Mouse (Mus musculus): ENCODE measurements around the gene Slc1a7. TPM values are rescaled to one million over a fixed set of nuclear protein-coding genes. Genes with fewer than 3 reads are reported as not detected.

The Slc1a7 gene
- polyA plus RNA-seq, 1 experiment from 2014 or later, result not detected

- Histone ChIP-seq H3K9me3 (no peaks in the 10 kb centered on the region), H3K27ac (0 out of 2 replicates have a peak overlapping the region, but pooled peaks have one; percentile 17), H3K36me3 (no peaks in the 10 kb centered on the region), H3K4me1 (peaks cover 4% of the 10 kb centered on the region; the same call in 1 of the 2 replicates), H3K4me3 (no peak overlapping the region), H3K4me2 (replicated peaks) (no peak overlapping the region), H3K9ac (no peak overlapping the region), H3K27me3 (no peaks in the 10 kb centered on the region)
- no peak for ATAC-seq (ENCODE audit: low FRiP score, low read depth)
- 52% methylated on average over 11 of the region's 11 CpGs for WGBS
Measured at GRCm38 (mm10) chr4:107974527-107974926, 6.4 kb downstream of the Slc1a7 start.

- no peak for ATAC-seq (ENCODE audit: low FRiP score, low read depth)
- Histone ChIP-seq H3K27ac (no peak overlapping the region), H3K4me1 (peaks cover 7% of the 10 kb centered on the region), H3K9ac (no peak overlapping the region), H3K4me3 (no peak overlapping the region), H3K9me3 (no peaks in the 10 kb centered on the region), H3K4me2 (replicated peaks) (no peak overlapping the region), H3K27me3 (no peaks in the 10 kb centered on the region), H3K36me3 (no peaks in the 10 kb centered on the region)
- 54% methylated on average over 7 of the region's 7 CpGs for WGBS
Measured at GRCm38 (mm10) chr4:107975004-107975403, 6.9 kb downstream of the Slc1a7 start.

- ATAC-seq (ENCODE audit: low FRiP score, low read depth), result no peak
- no peak overlapping the region for H3K9ac ChIP-seq
- no peaks in the 10 kb centered on the region for H3K9me3 ChIP-seq
- H3K4me1 ChIP-seq, result peaks cover 11% of the 10 kb centered on the region
- 49% methylated on average over 4 of the region's 4 CpGs for WGBS
- H3K27ac ChIP-seq, result no peak overlapping the region
- H3K4me2 ChIP-seq (replicated peaks), result no peak overlapping the region
- H3K27me3 ChIP-seq, result no peaks in the 10 kb centered on the region
- no peaks in the 10 kb centered on the region for H3K36me3 ChIP-seq
- H3K4me3 ChIP-seq, result no peak overlapping the region
Measured at GRCm38 (mm10) chr4:107977593-107977992, 9.5 kb downstream of the Slc1a7 start.

- Histone ChIP-seq H3K9ac (no peak overlapping the region), H3K36me3 (no peaks in the 10 kb centered on the region), H3K27ac (no peak overlapping the region), H3K27me3 (no peaks in the 10 kb centered on the region), H3K4me1 (peaks cover 24% of the 10 kb centered on the region), H3K4me3 (no peak overlapping the region), H3K9me3 (no peaks in the 10 kb centered on the region), H3K4me2 (replicated peaks) (no peak overlapping the region)
- 35% methylated on average over 2 of the region's 2 CpGs for WGBS
- no peak for ATAC-seq (ENCODE audit: low FRiP score, low read depth)
Measured at GRCm38 (mm10) chr4:107979530-107979929, 11.4 kb downstream of the Slc1a7 start.

GRCm38 (mm10) chr4:107980002-107980600 lies 12.0 kb downstream of the Slc1a7 start:
- no peak overlapping the region for H3K27ac ChIP-seq
- ATAC-seq (ENCODE audit: low FRiP score, low read depth), result no peak
- 70% methylated on average over 6 of the region's 6 CpGs for WGBS

GRCm38 (mm10) chr4:107983717-107984116 lies 15.6 kb downstream of the Slc1a7 start:
- H3K27ac ChIP-seq, result peak overlapping the region; percentile 84
- peaks cover 38% of the 10 kb centered on the region for H3K4me1 ChIP-seq
- H3K36me3 ChIP-seq, result no peaks in the 10 kb centered on the region
- no peak overlapping the region for H3K9ac ChIP-seq
- H3K9me3 ChIP-seq, result no peaks in the 10 kb centered on the region
- no peak overlapping the region for H3K4me2 ChIP-seq (replicated peaks)
- ATAC-seq (ENCODE audit: low FRiP score, low read depth), result peak; percentile 29; the same call in 1 of the 2 replicates
- 52% methylated on average over 1 of the region's 1 CpGs for WGBS
- no peaks in the 10 kb centered on the region for H3K27me3 ChIP-seq
- H3K4me3 ChIP-seq, result no peak overlapping the region

More at GRCm38 (mm10) chr4:107980002-107980600, 12.0 kb downstream of the Slc1a7 start:
- Histone ChIP-seq H3K4me3 (no peak overlapping the region), H3K4me1 (peaks cover 30% of the 10 kb centered on the region), H3K9ac (no peak overlapping the region), H3K36me3 (no peaks in the 10 kb centered on the region), H3K4me2 (replicated peaks) (no peak overlapping the region), H3K9me3 (no peaks in the 10 kb centered on the region), H3K27me3 (no peaks in the 10 kb centered on the region)

GRCm38 (mm10) chr4:107984282-107984981 lies 16.3 kb downstream of the Slc1a7 start:
- H3K36me3 ChIP-seq, result no peaks in the 10 kb centered on the region
- ATAC-seq (ENCODE audit: low FRiP score, low read depth), result peak; percentile 70; the same call in 1 of the 2 replicates
- H3K27me3 ChIP-seq, result no peaks in the 10 kb centered on the region
- H3K9ac ChIP-seq, result no peak overlapping the region
- no peak overlapping the region for H3K4me2 ChIP-seq (replicated peaks)
- peaks cover 35% of the 10 kb centered on the region for H3K4me1 ChIP-seq
- peak overlapping the region; percentile 84 for H3K27ac ChIP-seq
- no peak overlapping the region for H3K4me3 ChIP-seq
- no peaks in the 10 kb centered on the region for H3K9me3 ChIP-seq
- WGBS, result 32% methylated on average over 7 of the region's 7 CpGs

- H3K27ac ChIP-seq, result no peak overlapping the region
- H3K9ac ChIP-seq, result no peak overlapping the region
- H3K27me3 ChIP-seq, result no peaks in the 10 kb centered on the region
- H3K4me3 ChIP-seq, result no peak overlapping the region
- no peaks in the 10 kb centered on the region for H3K9me3 ChIP-seq
- ATAC-seq (ENCODE audit: low FRiP score, low read depth), result no peak
- 69% methylated on average over 5 of the region's 5 CpGs for WGBS
- peaks cover 26% of the 10 kb centered on the region for H3K4me1 ChIP-seq
- H3K36me3 ChIP-seq, result no peaks in the 10 kb centered on the region
- no peak overlapping the region for H3K4me2 ChIP-seq (replicated peaks)
Measured at GRCm38 (mm10) chr4:107985812-107986211, 17.7 kb downstream of the Slc1a7 start.

GRCm38 (mm10) chr4:107986386-107987168 lies 18.4 kb downstream of the Slc1a7 start:
- Histone ChIP-seq H3K27ac (no peak overlapping the region), H3K4me2 (replicated peaks) (no peak overlapping the region), H3K4me3 (no peak overlapping the region), H3K4me1 (peaks cover 26% of the 10 kb centered on the region), H3K27me3 (no peaks in the 10 kb centered on the region), H3K9me3 (no peaks in the 10 kb centered on the region), H3K36me3 (no peaks in the 10 kb centered on the region), H3K9ac (no peak overlapping the region)
- no peak for ATAC-seq (ENCODE audit: low FRiP score, low read depth)
- WGBS, result 90% methylated on average over 11 of the region's 11 CpGs

- ATAC-seq (ENCODE audit: low FRiP score, low read depth), result no peak
- no peak overlapping the region for H3K4me3 ChIP-seq
- peaks cover 19% of the 10 kb centered on the region for H3K4me1 ChIP-seq
- no peak overlapping the region for H3K9ac ChIP-seq
- H3K27me3 ChIP-seq, result no peaks in the 10 kb centered on the region
- H3K9me3 ChIP-seq, result no peaks in the 10 kb centered on the region
- no peak overlapping the region for H3K4me2 ChIP-seq (replicated peaks)
- H3K36me3 ChIP-seq, result no peaks in the 10 kb centered on the region
- H3K27ac ChIP-seq, result no peak overlapping the region
- WGBS, result 50% methylated on average over 8 of the region's 8 CpGs
Measured at GRCm38 (mm10) chr4:107988931-107989330, 20.8 kb downstream of the Slc1a7 start.

GRCm38 (mm10) chr4:107990818-107991217 lies 22.7 kb downstream of the Slc1a7 start:
- Histone ChIP-seq H3K9me3 (no peaks in the 10 kb centered on the region), H3K4me3 (no peak overlapping the region), H3K4me1 (0 out of 2 replicates have a peak, but pooled peaks cover under 1% of the 10 kb centered on the region), H3K4me2 (replicated peaks) (no peak overlapping the region), H3K27me3 (no peaks in the 10 kb centered on the region), H3K27ac (no peak overlapping the region), H3K36me3 (no peaks in the 10 kb centered on the region), H3K9ac (no peak overlapping the region)
- 62% methylated on average over 5 of the region's 5 CpGs for WGBS
- ATAC-seq (ENCODE audit: low FRiP score, low read depth), result no peak

GRCm38 (mm10) chr4:107991879-107992278 lies 23.7 kb downstream of the Slc1a7 start:
- H3K9me3 ChIP-seq, result no peaks in the 10 kb centered on the region
- 45% methylated on average over 6 of the region's 6 CpGs for WGBS
- no peak overlapping the region for H3K27ac ChIP-seq
- no peak overlapping the region for H3K9ac ChIP-seq
- no peaks in the 10 kb centered on the region for H3K27me3 ChIP-seq
- ATAC-seq (ENCODE audit: low FRiP score, low read depth), result no peak
- H3K4me3 ChIP-seq, result no peak overlapping the region
- no peaks in the 10 kb centered on the region for H3K36me3 ChIP-seq
- 0 out of 2 replicates have a peak, but pooled peaks cover 6% of the 10 kb centered on the region for H3K4me1 ChIP-seq
- H3K4me2 ChIP-seq (replicated peaks), result no peak overlapping the region

Data from limb, embryonic 13.5 days (tissue).